Mouse (Mus musculus): Measurements from ENCODE around the gene Spns1. TPM values are rescaled to one million over a fixed set of nuclear protein-coding genes. Genes with fewer than 3 reads are reported as not detected.
"Not testable (repeated sequence)": the region's sequence is repeated elsewhere in the genome, so short reads cannot be mapped to it uniquely, and the experiment has no call there.

Spns1 gene
- total RNA-seq (2022), result 10 to 100 TPM; 69.2 to 85.9 (median 79.1) TPM

DNA sequence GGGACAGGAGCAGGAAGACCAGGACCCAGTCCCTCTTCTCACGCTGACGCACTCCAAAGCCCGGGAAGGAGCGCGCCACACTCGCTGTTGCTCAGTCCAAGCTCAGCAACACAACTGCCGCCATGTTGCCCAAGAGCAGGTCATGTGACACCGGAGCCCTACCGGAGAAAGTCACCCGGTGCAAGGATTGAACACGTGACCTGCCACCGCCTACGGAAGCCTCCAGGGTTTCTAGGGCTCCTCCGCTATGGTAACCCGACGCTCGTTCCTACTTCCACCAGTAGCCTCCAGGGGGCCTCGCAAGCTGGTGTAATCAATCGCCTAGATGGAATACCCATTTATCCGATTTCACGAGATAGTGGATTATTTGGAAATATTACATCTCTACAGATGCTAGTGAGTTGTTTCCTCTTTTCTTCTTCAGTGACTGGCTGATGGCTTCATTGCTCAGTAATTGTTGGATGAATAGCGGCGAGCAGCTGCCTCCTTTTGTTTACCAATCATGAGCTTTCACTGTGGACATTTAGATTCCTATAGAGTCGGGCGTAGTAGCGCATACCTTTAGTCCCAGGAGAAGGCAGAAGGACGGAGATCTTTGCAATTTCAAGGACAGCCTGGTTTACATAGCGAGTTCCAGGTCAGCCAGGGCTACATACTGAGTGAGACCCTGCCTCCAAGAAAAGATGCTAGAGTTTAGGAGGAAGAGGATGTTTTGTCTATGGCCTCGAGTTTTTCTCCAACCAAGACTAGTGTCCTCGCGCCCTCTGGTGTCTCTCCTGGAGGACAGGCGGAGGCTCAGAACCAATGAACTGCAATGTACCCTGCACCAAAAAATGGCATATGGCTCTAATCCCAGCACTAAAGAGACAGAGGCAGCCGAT lies at the start of gene Spns1:
Gene Spns1 (minus strand): TSS at position 173 of the 881 bp plus-strand sequence.
- DNase-seq (ENCODE audit: low spot score in 2 of 2), result peak; percentile 96 to 98

DNA sequence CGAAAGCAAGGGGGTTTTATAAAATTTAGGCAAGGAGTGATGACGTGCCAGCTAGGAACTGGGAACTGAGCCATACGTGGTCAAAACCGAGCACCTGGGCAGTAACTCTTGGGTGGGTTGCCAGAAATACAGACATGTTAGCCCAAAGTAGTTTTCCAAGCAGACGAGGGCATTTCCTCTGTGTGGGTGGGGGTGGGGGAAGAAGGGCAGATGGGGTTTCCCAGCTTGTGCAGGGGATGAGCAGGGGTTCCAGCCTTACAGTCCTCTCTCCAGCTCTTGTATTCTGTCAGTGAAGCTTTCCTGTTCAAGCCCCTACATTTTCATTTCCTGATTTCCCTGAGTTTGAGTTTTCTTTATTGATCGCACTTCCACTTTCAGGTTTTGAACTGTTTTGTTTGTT lies 46.9 kb upstream of the Spns1 start:
- DNase-seq (ENCODE audit: low spot score in 2 of 2), result no peak

DNA sequence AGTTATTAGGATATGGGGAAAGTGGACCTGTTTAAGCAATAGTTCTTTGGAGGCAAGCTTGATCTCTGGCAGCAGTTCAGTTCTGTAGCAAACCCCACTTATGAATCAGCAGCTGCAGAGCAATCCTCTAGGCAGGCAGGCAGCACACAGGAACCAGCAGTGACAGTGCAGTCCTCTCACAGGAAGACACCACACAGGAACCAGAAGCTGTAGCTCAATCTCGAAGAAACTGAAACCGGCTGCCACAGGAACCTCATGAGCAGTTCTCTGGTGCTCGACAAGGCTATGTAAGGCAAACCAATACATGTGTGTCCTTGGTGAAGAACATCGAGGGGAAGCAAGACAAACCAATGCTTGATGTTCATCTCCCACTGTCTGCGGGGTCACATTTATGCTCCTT lies 44.5 kb upstream of the Spns1 start:
- no peak for DNase-seq (ENCODE audit: low spot score in 2 of 2)

DNA sequence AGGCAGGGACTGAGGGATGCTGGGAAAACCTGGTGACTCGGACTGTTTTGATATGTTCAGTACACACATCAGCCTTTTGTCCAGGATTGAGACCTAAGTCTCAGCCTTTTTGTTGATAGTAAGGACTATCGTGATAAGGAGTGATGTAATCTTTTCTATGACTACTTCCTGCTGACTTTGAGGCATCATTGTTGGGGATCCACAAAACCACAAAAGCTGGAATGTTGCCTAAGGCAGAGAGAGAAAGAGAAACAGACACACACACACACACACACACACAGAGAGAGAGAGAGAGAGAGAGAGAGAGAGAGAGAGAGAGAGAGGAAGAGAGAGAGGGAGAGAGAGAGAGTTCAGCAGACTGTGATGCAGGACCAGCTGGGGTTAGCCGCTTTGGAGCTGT lies 41.2 kb upstream of the Spns1 start:
- DNase-seq (ENCODE audit: low spot score in 2 of 2), result no peak

GRCm38 (mm10) chr7:126417606-126418005 lies 40.4 kb upstream of the Spns1 start:
- DNase-seq (ENCODE audit: low spot score in 2 of 2), result no peak

- no peak for DNase-seq (ENCODE audit: low spot score in 2 of 2)
Measured at GRCm38 (mm10) chr7:126417045-126417444, 39.8 kb upstream of the Spns1 start.

DNA sequence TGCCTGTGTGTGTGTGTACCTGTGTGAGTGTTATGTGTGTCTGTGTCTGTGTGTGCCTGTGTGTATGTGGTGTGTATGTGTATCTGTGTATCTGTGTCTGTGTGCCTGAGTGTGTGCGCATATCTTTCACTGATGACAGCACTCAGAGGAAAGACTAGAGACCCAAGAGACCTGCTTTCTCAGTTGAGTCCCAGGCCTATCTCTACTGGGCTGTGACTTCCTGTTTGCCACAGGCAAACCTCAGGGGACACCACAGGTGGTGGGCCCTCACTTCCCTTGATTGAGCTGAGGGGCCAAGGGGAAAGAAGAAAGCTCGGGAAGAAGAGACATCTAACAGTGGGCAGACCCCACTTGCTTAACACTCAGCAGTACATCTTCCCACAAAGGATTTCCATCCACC lies 39.4 kb upstream of the Spns1 start:
- DNase-seq (ENCODE audit: low spot score in 2 of 2), result no peak

- no peak for DNase-seq (ENCODE audit: low spot score in 2 of 2)
Measured at GRCm38 (mm10) chr7:126414725-126415124, 37.5 kb upstream of the Spns1 start, which contains the start of gene Cd19. TSS of gene Cd19 (minus strand) at chr7:126414889.

DNA sequence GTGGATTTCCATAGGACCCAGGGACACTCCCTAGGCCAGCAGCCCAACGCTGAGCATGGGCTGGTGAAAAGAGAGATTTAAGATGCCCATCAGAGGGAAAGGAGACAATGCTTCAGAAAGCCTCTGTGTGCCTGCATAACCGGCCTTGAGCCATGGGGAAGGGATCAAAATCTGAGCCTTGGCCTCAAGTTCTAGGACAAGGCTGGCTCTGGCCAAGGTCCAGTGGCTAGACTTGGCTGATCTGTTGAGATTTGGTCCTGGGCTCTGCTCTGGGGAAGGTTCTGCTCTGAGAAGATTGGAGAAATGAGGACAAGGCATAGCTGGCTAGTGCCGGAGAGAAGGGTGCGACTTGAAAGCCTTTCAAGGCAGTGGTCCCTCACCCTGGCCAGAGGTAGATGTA lies 33.8 kb upstream of the Spns1 start:
- DNase-seq (ENCODE audit: low spot score in 2 of 2), result no peak

GRCm38 (mm10) chr7:126408686-126409085 lies 31.4 kb upstream of the Spns1 start:
- DNase-seq (ENCODE audit: low spot score in 2 of 2), result no peak

GRCm38 (mm10) chr7:126402518-126402917 lies 25.3 kb upstream of the Spns1 start:
- DNase-seq (ENCODE audit: low spot score in 2 of 2), result not testable (repeated sequence)

- peak; percentile 19 to 48 for DNase-seq (ENCODE audit: low spot score in 2 of 2)
Measured at GRCm38 (mm10) chr7:126399548-126399947, 22.3 kb upstream of the Spns1 start.

DNA sequence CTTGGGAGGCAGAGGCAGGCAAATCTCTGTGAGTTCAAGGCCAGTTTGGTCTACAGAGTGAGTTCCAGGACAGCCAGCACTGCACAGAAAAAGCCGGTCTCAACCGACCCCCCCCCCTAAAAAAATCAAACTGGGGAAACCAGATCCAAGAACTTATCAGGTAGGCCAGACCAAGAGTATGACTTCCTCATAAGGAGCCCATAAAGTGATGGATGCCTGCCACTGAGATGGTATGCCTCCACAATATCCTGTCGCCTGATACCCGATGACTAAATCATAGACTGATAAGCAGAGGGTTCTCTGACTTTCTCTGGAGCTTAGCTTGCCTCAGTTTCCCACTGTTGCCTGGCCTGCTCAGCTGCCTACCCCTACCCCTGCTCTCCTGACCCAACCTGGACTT lies 20.6 kb upstream of the Spns1 start:
- DNase-seq (ENCODE audit: low spot score in 2 of 2), result no peak

GRCm38 (mm10) chr7:126397221-126397620 lies 20.0 kb upstream of the Spns1 start:
- DNase-seq (ENCODE audit: low spot score in 2 of 2), result no peak

DNA sequence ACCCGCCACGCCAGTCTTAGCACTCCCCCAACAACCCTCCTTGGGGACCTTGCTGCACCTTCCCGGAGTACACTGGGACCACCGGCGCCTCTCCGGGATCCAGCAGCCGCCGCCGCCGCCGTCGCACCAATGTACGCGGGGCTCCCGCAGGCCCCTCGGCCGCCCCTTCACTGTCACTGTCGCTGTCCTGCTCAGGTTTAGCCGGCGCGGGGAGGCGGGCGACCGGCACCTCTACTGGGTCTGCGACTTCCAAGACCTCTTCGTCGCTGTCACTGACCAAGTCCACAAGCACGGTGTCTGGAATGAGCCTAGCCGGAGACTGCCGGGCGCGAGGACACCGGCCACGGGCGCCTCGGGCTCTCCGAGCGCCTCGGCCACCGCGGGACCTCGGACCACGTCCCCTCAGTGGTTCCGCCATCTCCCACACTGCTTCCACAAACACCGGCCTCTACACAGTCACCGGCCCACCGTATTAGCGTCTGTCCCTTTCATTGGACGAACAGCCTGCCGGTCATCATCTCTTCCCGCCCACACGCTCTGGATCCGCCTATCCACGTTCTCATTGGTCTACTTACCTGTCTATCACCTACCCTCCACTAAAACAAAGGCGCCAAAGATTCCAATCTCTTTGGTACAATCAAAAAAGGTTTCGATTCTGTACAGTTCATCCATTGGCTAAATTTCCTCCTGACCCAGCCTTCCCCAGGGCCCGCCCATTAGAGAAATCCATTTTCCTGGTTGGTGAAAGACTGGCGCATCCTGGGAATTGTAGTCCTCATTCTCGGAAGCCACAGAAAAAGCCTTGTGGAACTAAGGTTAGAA lies 19.3 kb upstream of the Spns1 start, which contains the start of gene Nfatc2ip:
Gene Nfatc2ip (minus strand): TSS at position 440 of the 822 bp plus-strand sequence.
- peak; percentile 96 to 99 for DNase-seq (ENCODE audit: low spot score in 2 of 2)

DNA sequence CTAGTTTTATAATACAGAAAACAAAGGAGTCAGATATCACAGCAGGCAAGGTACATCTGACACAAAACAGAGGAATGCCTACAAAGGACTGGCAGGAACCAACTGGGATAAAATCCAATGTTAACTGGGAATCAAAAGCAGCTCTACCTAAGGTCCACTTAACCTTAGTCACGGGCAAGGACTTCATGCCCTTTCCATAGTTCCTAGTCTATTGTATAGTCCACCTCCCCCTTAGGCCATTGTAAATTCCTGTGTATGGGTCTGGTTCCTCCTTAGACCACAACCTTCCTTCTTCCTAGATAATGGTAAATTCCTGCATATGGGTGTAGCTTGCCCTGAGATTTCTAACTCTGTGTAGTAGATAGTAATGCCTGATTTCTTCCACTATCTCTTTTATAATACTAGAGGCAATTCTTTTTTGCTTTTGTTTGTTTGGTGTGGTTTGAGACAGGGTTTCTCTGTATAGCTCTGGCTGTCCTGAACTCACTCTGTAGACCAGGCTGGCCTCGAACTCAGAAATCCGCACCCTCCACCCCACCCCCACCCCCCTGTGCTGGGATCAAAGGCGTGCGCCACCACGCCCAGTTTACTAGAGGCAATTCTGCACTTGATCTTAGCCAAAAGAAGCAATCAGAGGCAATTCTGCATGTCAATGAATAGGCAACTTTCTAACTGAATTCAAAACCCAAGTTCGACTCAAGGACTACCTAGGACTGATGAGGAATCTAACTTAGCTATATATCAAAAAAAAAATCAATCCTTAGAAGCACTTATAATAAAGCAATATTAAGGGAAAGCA lies 15.0 kb upstream of the Spns1 start:
- DNase-seq (ENCODE audit: low spot score in 2 of 2), result not testable (repeated sequence)

DNA sequence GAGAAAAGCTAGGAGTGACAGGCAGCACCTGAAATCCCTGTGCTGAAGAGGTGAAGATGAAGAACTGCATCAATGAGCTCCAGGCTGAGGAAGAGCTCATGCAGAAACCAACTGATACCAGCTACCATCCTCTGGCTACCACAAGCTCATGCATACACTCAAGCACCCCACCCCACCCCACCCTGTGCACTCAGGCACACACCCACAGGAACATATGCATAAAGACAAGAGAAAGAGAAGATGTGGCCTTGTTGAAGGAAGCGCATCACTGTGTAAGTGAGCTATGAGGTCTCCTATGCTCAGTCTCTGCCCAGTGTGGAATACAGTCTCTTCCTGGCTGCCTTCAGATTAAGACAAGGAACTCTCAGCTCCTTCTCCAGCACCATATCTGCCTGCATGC lies 10.9 kb upstream of the Spns1 start:
- no peak for DNase-seq (ENCODE audit: low spot score in 2 of 2)

- no peak for DNase-seq (ENCODE audit: low spot score in 2 of 2)
Measured at GRCm38 (mm10) chr7:126383565-126383964, 6.3 kb upstream of the Spns1 start.

DNA sequence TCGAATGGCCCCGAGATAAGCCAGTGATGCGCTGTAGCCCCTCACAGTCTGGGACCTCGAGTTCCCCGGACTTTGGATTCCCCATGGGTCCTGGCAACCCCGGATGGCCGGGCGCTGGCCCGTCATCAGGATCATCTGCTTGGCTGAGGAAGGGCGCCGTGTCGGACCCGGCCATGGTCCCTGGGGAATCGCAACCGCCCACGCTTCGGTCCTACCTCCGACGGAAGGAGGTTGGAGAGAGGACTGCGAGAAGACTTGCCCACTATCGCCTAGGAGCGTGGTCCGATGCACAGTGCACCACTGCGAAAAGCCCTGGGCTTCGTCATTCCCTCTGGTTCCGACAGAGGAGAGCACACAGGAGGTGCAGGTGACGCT lies 360 bp downstream of the Spns1 start:
- DNase-seq (ENCODE audit: low spot score in 2 of 2), result peak in 1 of 2 experiments; percentile 18

DNA sequence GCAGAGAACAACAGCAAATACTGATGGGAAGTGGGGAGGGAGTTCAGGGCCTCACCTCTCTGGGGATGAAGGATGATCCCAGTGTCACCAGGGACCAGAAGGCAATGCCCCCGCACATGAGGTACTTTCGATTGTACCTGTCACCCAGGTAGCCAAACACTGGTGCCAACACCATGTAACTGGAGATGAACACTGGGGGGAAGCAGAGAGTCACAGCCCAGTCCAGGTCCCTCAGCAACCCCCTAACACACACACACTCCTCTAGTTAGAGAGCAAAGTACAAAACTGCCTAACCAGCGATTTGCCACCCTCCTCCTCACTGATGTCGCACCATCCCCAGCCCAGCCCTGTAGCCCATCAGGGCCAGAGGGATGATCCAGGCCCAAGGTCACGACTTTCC lies 2.2 kb downstream of the Spns1 start:
- DNase-seq (ENCODE audit: low spot score in 2 of 2), result no peak

DNA sequence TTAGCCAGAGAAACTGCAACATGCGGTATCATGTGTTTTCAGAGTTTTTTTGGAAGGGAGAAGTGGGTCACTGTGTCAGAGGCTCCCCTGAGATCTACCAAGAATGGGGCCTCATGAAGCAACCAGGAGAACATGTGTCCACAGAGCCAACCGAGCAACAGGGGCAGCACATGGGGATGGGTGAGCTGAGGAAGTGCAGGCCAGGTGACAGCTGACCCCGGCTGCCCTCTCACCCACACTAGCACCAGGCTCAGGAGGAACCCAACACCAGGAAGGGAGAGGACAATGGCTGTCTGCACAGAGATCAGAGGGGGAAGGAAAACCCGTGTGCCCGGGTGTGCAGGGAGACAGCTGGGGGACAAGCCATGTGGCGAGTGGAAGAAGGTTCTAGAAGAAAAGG lies 2.7 kb downstream of the Spns1 start:
- DNase-seq (ENCODE audit: low spot score in 2 of 2), result no peak
